Mouse (Mus musculus): ENCODE measurements at regions not wholly inside any gene's neighbourhood (a gene's known extent, or its start where the extent isn't known, plus 50 kb on each side); places are given as distances from the start of the nearest gene placed in this dataset.

- H3K36me3 ChIP-seq (ENCODE audit: control insufficient read depth, insufficient read depth): no peaks in the 10 kb centered on the region
- TF ChIP-seq MYOD1 (IDR thresholded peaks at IDR 0.05; ENCODE audit: control insufficient read depth, insufficient read length, low read depth) (no peak), MYOG (IDR thresholded peaks at IDR 0.05; ENCODE audit: control insufficient read depth, extremely low read depth, insufficient read length) (no peak), CTCF (IDR thresholded peaks at IDR 0.05; ENCODE audit: control insufficient read depth, insufficient read depth, insufficient read length) (no peak), FOSL1 (IDR thresholded peaks at IDR 0.05; ENCODE audit: insufficient read depth, low read length, poor library complexity, severe bottlenecking) (no peak), MAX (IDR thresholded peaks at IDR 0.05) (no peak), CEBPB (IDR thresholded peaks at IDR 0.05; ENCODE audit: low read depth) (no peak)
- H3K79me3 ChIP-seq (ENCODE audit: low read depth): no peaks in the 10 kb centered on the region
- no peaks in the 10 kb centered on the region for H3K27me3 ChIP-seq (ENCODE audit: control insufficient read depth, insufficient read depth, insufficient read length)
- no peaks in the 10 kb centered on the region for H3K79me2 ChIP-seq (ENCODE audit: control insufficient read depth, insufficient read depth)
- no peak overlapping the region for H3ac ChIP-seq (ENCODE audit: control insufficient read depth, insufficient read length, low read depth)
- H3K4me3 ChIP-seq (ENCODE audit: insufficient read depth, poor library complexity, severe bottlenecking): no peak overlapping the region
Observed at GRCm38 (mm10) chr12:32482343-32482742, 103.8 kb downstream of the Ccdc71l start.

GRCm38 (mm10) chr12:32482777-32483176 lies 104.3 kb downstream of the Ccdc71l start:
- H3K36me3 ChIP-seq (ENCODE audit: control insufficient read depth, insufficient read depth): no peaks in the 10 kb centered on the region
- TF ChIP-seq USF1 (IDR thresholded peaks at IDR 0.05; ENCODE audit: low read depth): no peak
- no peak for TF ChIP-seq CEBPB (IDR thresholded peaks at IDR 0.05; ENCODE audit: low read depth)
- TF ChIP-seq FOSL1 (IDR thresholded peaks at IDR 0.05; ENCODE audit: insufficient read depth, low read length, poor library complexity, severe bottlenecking): no peak
- no peak for TF ChIP-seq MYOD1 (IDR thresholded peaks at IDR 0.05; ENCODE audit: control insufficient read depth, insufficient read length, low read depth)
- no peak for TF ChIP-seq MYOG (IDR thresholded peaks at IDR 0.05; ENCODE audit: control insufficient read depth, extremely low read depth, insufficient read length)
- no peak for TF ChIP-seq MAX (IDR thresholded peaks at IDR 0.05)
- no peak for TF ChIP-seq CTCF (IDR thresholded peaks at IDR 0.05; ENCODE audit: control insufficient read depth, insufficient read depth, insufficient read length)
- no peaks in the 10 kb centered on the region for H3K27me3 ChIP-seq (ENCODE audit: control insufficient read depth, insufficient read depth, insufficient read length)
- H3K4me3 ChIP-seq (ENCODE audit: insufficient read depth, poor library complexity, severe bottlenecking): no peak overlapping the region
- H3K79me3 ChIP-seq (ENCODE audit: low read depth): no peaks in the 10 kb centered on the region
- H3ac ChIP-seq (ENCODE audit: control insufficient read depth, insufficient read length, low read depth): no peak overlapping the region
- no peaks in the 10 kb centered on the region for H3K79me2 ChIP-seq (ENCODE audit: control insufficient read depth, insufficient read depth)

DNA sequence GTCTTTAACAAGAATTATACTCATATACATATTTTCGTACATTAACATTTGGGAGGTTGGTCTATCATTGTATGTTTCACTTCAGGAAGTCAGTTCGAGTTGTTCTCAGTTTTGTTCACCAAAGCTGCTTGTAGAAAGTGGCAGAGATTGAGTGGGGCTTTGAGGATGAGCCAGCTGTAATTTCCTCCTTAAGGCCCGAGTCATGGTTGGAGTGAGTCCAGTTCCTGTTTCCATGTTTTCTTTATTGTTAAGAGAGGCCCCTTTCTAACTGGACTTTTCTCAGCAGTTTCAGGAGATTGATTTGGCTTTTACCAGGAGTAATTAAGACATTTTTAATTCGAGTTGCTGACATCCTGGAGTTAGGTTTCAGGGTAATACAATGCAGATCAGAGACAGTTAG lies 107.7 kb downstream of the Ccdc71l start:
- no peaks in the 10 kb centered on the region for H3K36me3 ChIP-seq (ENCODE audit: control insufficient read depth, insufficient read depth)
- H3K79me3 ChIP-seq (ENCODE audit: low read depth): no peaks in the 10 kb centered on the region
- H3K79me2 ChIP-seq (ENCODE audit: control insufficient read depth, insufficient read depth): no peaks in the 10 kb centered on the region
- H3ac ChIP-seq (ENCODE audit: control insufficient read depth, insufficient read length, low read depth): no peak overlapping the region
- no peak overlapping the region for H3K4me3 ChIP-seq (ENCODE audit: insufficient read depth, poor library complexity, severe bottlenecking)
- no peaks in the 10 kb centered on the region for H3K27me3 ChIP-seq (ENCODE audit: control insufficient read depth, insufficient read depth, insufficient read length)
- no peak for TF ChIP-seq USF1 (IDR thresholded peaks at IDR 0.05; ENCODE audit: low read depth)
- no peak for TF ChIP-seq FOSL1 (IDR thresholded peaks at IDR 0.05; ENCODE audit: insufficient read depth, low read length, poor library complexity, severe bottlenecking)

DNA sequence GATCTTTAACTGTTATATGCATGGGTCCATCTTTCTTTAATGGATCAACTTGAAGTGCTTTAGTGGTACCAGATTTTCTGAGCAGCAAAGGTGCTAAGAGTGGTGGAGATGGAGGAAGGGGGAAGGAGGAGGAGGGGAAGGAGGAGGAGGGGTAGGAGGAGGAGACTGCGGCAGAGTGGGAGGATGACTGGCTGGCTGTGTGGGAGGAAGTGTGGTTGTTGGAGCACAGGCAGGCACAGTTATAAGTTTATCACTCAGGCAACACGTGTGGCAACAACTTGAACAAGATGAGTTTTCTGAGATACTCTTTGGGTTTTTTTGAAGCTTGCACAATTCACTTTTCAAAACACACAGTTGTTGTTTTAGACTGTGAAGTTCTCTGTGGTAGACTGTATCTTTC lies 108.2 kb downstream of the Ccdc71l start:
- Histone ChIP-seq H3K79me3 (ENCODE audit: low read depth) (no peaks in the 10 kb centered on the region), H3K36me3 (ENCODE audit: control insufficient read depth, insufficient read depth) (no peaks in the 10 kb centered on the region), H3K4me3 (ENCODE audit: insufficient read depth, poor library complexity, severe bottlenecking) (no peak overlapping the region), H3ac (ENCODE audit: control insufficient read depth, insufficient read length, low read depth) (no peak overlapping the region), H3K79me2 (ENCODE audit: control insufficient read depth, insufficient read depth) (no peaks in the 10 kb centered on the region), H3K27me3 (ENCODE audit: control insufficient read depth, insufficient read depth, insufficient read length) (no peaks in the 10 kb centered on the region)
- TF ChIP-seq MYOG (IDR thresholded peaks at IDR 0.05; ENCODE audit: control insufficient read depth, extremely low read depth, insufficient read length): no peak
- TF ChIP-seq MAX (IDR thresholded peaks at IDR 0.05): no peak
- no peak for TF ChIP-seq MYOD1 (IDR thresholded peaks at IDR 0.05; ENCODE audit: control insufficient read depth, insufficient read length, low read depth)
- no peak for TF ChIP-seq FOSL1 (IDR thresholded peaks at IDR 0.05; ENCODE audit: insufficient read depth, low read length, poor library complexity, severe bottlenecking)
- TF ChIP-seq CEBPB (IDR thresholded peaks at IDR 0.05; ENCODE audit: low read depth): no peak
- TF ChIP-seq CTCF (IDR thresholded peaks at IDR 0.05; ENCODE audit: control insufficient read depth, insufficient read depth, insufficient read length): no peak
- no peak for TF ChIP-seq USF1 (IDR thresholded peaks at IDR 0.05; ENCODE audit: low read depth)

DNA sequence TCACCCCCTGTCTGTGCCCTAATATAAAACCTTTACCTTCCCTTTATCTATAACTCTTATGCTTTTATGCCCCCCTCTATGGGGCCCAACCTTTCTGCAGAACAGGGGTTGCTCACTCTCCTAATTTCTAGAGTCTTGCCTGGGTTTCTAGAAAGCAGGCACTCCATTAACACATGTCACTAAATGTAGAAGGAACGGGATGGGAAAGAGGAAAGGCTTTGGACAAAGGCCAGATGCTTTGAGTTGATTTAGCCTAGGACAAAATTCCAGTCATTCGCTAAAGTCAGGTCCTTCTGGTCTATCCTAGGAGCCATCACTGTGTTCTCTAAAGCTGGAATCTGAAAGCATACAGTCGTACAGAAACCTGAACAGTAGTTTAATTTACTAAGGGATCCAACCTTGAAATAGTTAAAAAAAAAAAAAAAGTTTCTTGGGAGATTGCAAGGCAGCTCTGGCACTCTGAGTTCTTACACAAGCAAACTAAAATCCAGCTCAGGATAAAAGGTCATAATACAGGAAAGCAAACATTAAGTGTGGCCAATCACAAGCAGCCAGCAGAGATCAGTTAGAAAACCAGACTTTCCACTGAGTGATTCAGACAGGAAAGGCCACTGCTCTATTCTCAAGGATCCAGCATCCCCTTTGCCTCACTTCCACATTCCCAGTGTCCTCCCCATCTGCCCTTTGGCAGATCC lies 109.5 kb downstream of the Ccdc71l start:
- Histone ChIP-seq H3K4me3 (ENCODE audit: insufficient read depth, poor library complexity, severe bottlenecking) (no peak overlapping the region), H3K36me3 (ENCODE audit: control insufficient read depth, insufficient read depth) (no peaks in the 10 kb centered on the region), H3K79me2 (ENCODE audit: control insufficient read depth, insufficient read depth) (no peaks in the 10 kb centered on the region), H3ac (ENCODE audit: control insufficient read depth, insufficient read length, low read depth) (no peak overlapping the region), H3K27me3 (ENCODE audit: control insufficient read depth, insufficient read depth, insufficient read length) (no peaks in the 10 kb centered on the region), H3K79me3 (ENCODE audit: low read depth) (no peaks in the 10 kb centered on the region)
- TF ChIP-seq CEBPB (IDR thresholded peaks at IDR 0.05; ENCODE audit: low read depth) (no peak), USF1 (IDR thresholded peaks at IDR 0.05; ENCODE audit: low read depth) (no peak), FOSL1 (IDR thresholded peaks at IDR 0.05; ENCODE audit: insufficient read depth, low read length, poor library complexity, severe bottlenecking) (no peak), MYOG (IDR thresholded peaks at IDR 0.05; ENCODE audit: control insufficient read depth, extremely low read depth, insufficient read length) (no peak), MAX (IDR thresholded peaks at IDR 0.05) (no peak), CTCF (IDR thresholded peaks at IDR 0.05; ENCODE audit: control insufficient read depth, insufficient read depth, insufficient read length) (no peak), MYOD1 (IDR thresholded peaks at IDR 0.05; ENCODE audit: control insufficient read depth, insufficient read length, low read depth) (no peak)

DNA sequence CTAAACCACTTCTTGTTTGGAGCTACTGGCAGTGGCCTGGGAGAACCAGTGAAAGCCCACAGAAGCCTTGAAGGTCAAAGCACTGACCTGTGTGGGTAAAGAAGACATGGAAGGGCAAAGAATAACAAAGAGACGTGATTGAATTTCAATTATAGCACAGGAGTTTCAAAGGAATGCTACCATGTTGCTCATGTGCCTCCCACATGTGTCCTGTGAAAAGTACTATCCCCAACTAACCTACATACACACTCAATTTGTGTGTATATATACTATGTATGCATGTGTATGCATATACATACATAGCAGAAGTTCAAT lies 110.0 kb downstream of the Ccdc71l start:
- Histone ChIP-seq H3K27me3 (ENCODE audit: control insufficient read depth, insufficient read depth, insufficient read length) (no peaks in the 10 kb centered on the region), H3K4me3 (ENCODE audit: insufficient read depth, poor library complexity, severe bottlenecking) (no peak overlapping the region), H3K36me3 (ENCODE audit: control insufficient read depth, insufficient read depth) (no peaks in the 10 kb centered on the region), H3K79me3 (ENCODE audit: low read depth) (no peaks in the 10 kb centered on the region), H3K79me2 (ENCODE audit: control insufficient read depth, insufficient read depth) (no peaks in the 10 kb centered on the region), H3ac (ENCODE audit: control insufficient read depth, insufficient read length, low read depth) (no peak overlapping the region)
- TF ChIP-seq CEBPB (IDR thresholded peaks at IDR 0.05; ENCODE audit: low read depth) (no peak), MYOG (IDR thresholded peaks at IDR 0.05; ENCODE audit: control insufficient read depth, extremely low read depth, insufficient read length) (no peak), MAX (IDR thresholded peaks at IDR 0.05) (no peak), USF1 (IDR thresholded peaks at IDR 0.05; ENCODE audit: low read depth) (no peak), CTCF (IDR thresholded peaks at IDR 0.05; ENCODE audit: control insufficient read depth, insufficient read depth, insufficient read length) (no peak), FOSL1 (IDR thresholded peaks at IDR 0.05; ENCODE audit: insufficient read depth, low read length, poor library complexity, severe bottlenecking) (no peak), MYOD1 (IDR thresholded peaks at IDR 0.05; ENCODE audit: control insufficient read depth, insufficient read length, low read depth) (no peak)
